Mouse (Mus musculus): ENCODE measurements around the gene Tmc4.
A peak's percentile ranks its signal among the peaks of the same experiment; 100 is the strongest.

The Tmc4 gene

DNA sequence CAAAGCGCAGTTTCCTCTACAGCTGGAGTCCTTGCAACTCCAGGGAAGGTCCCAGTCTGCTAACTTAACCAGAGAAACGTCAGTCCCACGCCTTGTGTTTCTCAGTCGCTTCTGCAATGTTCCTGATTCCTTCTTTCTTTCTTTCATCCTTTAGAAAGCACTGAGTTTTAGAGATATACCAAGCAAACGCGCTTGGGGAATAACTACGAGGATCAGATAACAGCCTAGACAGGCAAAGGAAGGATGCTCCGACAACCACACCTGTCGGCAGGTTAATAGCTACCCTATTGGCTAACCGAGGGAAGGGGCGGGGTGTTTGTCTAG, 33.0 kb downstream of the Tmc4 start:
- peak; percentile 87 to 89 for DNase-seq (ENCODE audit: low spot score in 2 of 2)

DNA sequence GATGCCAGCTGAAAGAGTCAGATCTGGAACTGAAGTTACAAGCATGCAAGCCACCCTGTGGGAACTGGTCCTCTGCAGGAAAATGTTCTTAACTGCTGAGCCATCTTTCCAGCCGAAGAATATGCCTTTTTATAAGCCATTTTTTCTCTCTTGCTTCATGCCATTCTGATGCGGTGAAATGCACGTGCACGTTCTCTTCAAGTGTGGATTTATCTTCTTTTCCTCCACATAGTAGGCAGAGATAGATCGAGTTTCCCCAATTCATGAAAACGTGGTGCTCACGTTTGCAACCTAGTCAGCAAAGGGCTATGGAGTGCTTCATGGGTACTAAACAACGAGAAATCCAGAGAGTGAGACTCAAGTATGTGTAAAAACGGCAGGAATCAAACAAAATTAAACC, 33.5 kb downstream of the Tmc4 start:
- DNase-seq (ENCODE audit: low spot score in 2 of 2): no peak

DNA sequence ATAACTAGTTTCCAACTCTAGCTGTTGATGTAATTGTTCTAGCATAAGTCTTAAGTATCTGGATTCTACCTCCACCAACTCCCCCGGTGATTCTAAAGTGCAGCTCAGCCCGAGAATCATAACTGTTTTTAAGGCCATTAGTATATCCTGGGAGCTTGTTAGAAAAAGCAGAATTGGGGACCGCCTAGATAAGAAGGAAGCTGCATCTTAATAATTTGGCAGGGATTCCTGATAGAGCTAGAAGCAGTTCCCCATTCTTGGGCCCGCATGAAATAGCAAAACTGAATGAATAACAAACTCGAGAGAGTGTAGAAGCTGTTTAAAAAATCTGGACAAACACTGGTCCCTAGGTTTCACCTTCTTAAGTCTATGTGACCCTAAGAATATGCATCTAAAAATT, 33.9 kb downstream of the Tmc4 start:
- no peak for DNase-seq (ENCODE audit: low spot score in 2 of 2)

DNA sequence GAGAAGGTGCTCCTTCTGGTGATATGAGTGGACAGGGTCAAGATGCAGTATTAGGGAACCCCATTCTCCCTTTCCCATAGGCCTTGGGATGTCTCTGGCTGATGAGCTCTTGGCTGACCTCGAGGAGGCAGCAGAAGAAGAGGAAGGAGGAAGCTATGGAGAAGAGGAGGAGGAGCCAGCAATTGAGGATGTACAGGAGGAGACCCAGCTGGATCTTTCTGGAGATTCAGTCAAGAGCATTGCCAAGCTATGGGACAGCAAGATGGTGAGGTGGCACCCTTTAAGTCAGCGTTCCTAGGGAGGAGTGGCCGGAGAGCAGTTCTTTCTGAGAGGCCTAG, 46.9 kb downstream of the Tmc4 start:
- DNase-seq (ENCODE audit: low spot score in 2 of 2): no peak

DNA sequence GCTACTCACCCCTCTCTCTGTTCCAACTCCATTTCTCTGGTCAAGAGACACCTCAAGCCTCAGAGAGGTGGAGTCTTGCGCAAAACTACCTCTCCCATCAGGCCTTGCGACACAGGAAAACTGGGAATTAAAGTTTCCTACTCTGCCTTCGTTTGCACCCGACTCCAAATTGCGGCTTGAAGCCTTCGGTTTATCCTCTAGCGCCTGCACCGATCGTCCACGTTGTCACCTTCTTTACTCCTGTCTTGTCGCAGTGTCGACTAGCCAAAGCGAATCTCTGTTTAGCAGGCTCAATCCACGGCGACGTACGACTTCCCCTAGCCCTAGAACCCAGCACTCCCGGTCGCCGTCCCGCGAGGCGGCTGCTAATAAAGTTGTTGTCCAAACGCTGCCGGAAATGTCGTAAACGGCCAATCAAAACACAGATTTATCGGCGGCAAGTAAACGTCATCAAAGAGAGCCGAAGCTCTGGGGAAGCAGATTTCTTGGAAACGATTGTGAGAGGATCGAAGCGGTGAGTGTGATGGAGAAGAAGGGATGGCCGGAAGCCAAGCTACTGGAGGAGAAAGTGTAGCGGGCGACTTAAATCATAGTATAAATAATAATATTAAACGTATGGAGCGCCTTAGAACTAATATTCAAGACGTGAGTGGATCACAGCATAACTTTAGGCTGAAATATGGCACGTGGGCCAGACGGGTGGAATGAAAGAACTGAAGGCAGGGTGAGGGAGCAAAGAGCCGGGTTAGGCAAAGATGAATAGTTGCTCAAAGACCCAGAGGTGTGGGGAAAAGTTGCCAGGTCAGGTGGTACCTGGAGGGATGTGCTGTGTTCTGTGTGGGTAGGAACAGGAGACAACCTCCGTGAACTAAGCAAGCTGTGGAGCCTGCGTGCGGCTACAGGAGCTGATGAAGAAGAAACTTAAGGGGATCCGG, 47.5 kb downstream of the Tmc4 start, which contains the start of the genes Tfpt and Prpf31:
TSS of gene Tfpt (minus strand) at position 387 of the 935 bp plus-strand sequence.
TSS of gene Prpf31 (plus strand) at position 443 of the 935 bp plus-strand sequence.
- peak; percentile 76 to 88 for DNase-seq (ENCODE audit: low spot score in 2 of 2)

DNA sequence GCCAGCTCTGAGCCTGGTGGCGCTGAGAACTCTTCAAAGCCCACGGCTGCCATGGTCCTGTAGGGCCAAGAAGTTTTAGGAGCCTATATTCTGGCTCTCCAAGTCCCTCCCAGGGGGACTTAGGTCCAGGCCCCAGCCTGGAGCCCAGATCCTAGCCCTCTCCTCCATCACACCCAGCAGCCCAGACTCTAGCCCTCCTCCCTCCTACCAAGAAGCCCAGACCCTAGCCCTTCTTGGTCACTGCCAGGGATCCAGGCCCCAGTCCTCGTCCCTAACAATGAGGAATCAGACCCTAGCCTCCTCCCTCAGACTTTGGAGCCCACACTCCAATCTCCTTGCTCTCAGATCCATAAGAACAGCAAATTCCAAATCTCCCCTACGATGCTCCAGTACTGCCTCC, 48.3 kb downstream of the Tmc4 start:
- DNase-seq (ENCODE audit: low spot score in 2 of 2): no peak

DNA sequence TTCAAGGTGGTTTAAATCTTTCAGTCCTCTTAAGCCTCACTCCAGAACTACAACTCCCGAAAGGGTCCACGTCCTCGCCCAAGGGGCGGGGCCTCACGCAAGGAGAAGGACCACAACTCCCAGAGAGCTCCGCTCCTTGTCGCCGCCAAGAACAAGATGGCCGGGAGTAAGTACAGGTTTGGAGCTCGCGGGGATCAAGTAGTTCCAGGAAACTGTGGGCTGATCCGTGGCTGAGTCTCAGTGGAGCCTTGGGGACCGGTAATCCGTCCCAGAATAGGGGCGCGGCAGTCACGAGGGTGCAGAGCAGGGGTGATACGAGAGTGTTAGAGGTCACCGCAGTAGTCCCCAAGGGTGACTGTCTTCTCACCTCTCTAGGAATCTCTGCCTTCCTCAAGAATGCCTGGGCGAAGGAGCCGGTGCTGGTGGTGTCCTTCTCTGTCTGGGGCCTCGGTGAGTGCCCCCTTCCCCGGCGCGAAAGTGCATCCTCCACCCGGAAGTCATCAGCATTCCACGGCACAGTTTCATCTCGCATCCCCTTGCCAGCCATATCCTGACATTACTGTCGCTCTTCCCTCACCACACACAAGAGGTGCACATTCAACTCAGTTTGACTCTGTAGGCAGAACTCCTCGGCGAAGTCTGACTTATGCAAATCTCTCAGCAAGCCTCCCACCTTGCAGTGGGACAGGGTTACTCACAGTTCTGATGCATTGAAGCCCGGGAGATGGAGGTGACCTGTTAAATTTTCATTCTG, 59.9 kb downstream of the Tmc4 start, which contains the start of gene Ndufa3:
TSS of gene Ndufa3 (plus strand) at position 132 of the 754 bp plus-strand sequence.
- DNase-seq (ENCODE audit: low spot score in 2 of 2): peak; percentile 65 to 74

DNA sequence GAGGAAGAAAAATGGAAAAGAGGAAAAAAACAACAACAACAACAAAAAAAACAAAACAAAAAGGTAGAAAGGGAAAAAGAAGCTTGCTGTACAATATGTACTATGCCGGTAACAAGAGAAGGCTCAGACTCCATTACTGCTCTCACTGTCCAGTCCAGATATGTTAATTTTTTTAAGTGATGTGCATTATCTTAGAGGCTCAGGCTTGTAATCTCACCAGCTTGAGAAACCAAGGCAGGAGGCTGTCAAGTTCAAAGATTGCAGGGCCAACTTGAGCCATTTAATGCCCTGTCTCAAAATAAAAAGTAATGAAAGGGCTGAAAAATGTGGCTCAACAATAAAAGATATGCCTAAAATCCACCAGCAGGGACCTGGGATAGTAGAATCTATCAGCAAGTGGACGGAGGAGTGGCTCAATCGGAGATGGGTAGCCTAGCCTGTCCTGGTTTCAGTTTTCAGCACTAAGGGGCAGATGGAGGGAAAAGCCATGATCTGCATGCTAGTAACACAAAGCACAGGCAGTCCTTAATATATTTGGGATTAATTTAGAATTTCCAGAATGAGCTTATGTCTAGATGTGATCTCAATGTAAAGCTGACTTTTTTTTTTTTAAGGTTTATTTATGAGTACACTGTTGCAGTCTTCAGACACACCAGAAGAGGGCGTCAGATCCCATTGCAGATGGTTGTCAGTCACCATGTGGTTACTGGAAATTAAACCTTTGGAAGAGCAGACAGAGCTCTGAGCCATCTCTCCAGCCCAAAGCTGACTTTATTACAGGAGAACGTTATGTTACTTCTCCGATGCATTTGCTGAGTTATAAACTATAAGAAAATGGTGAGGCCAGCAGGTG, 60.7 kb downstream of the Tmc4 start:
- DNase-seq (ENCODE audit: low spot score in 2 of 2): no peak

DNA sequence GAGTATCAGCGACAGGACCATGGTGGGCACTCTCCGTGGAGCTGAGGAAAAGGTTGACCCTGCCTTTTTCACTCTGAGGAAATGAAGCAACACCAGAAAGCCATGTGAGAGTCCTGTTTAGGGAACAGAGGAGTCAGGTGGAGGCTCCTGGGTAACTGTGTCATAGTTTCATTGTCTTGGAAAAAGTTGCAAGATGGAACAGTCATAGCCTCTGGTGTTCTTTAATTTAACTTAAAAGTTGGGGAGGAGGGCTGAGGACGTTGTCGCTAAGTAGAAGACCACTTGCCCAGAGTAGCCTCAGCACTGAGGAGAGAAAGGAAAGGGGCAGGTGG, 61.3 kb downstream of the Tmc4 start, which contains the start of gene Oscar:
TSS of gene Oscar (minus strand) at position 101 of the 332 bp plus-strand sequence.
- DNase-seq (ENCODE audit: low spot score in 2 of 2): no peak
